Mouse (Mus musculus): ENCODE data around the gene Lamc3.

DNA sequence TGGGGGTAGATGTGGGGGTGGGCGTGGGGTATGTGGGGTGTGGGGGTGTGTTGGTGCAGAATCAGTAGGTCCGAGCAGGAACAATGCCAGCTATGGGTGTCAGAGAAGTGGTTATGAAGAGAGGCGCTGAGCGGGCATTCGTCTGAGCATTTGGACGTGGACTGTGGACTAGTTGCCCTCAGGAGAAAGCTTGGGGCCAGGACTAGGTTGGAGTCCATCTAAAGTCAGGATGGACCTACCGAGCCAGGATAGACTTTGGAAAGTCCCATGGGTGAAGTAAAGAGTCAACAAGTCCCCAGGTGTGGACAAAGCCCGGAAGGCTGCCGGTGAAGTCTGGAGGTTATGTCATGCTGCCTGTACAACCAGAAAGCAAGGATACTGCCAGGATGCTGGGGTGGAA is 22.2 kb upstream of the Lamc3 start:
- no peak for TF ChIP-seq CTCF (IDR thresholded peaks at IDR 0.05; ENCODE audit: control insufficient read depth, insufficient read depth, insufficient replicate concordance, low read depth, low read length)
- no peak for TF ChIP-seq POLR2A (IDR thresholded peaks at IDR 0.05; ENCODE audit: control insufficient read depth, low read depth, low read length)

All from testis, adult 2 months (tissue).